Mouse (Mus musculus): ENCODE measurements around the gene Slc7a11. TPM values are rescaled to one million over a fixed set of nuclear protein-coding genes. Genes with fewer than 3 reads are reported as not detected.

Slc7a11 gene
- polyA plus RNA-seq, 1 experiment from 2014 or later, result 2.3 TPM

GRCm38 (mm10) chr3:50430811-50431210 lies 12.6 kb downstream of the Slc7a11 start:
- H3K4me1 ChIP-seq (ENCODE audit: control insufficient read depth, insufficient read depth, low read length), result no peaks in the 10 kb centered on the region
- 96% methylated on average over 8 of the region's 8 CpGs for WGBS
- ATAC-seq (ENCODE audit: low FRiP score, low TSS enrichment) (no peak), DNase-seq (no peak)
- H3K27me3 ChIP-seq (ENCODE audit: control insufficient read depth, insufficient read depth, low read length), result no peaks in the 10 kb centered on the region
- H3K9ac ChIP-seq (replicated peaks; ENCODE audit: low read length), result no peak overlapping the region
- H3K27ac ChIP-seq (replicated peaks; ENCODE audit: low read depth, low read length), result no peak overlapping the region
- no peaks in the 10 kb centered on the region for H3K9me3 ChIP-seq (ENCODE audit: control insufficient read depth, low read length)
- H3K4me2 ChIP-seq (ENCODE audit: low read length), result no peak overlapping the region
- H3K36me3 ChIP-seq (ENCODE audit: control insufficient read depth, insufficient read depth, low read length), result no peaks in the 10 kb centered on the region
- no peak overlapping the region for H3K4me3 ChIP-seq (replicated peaks; ENCODE audit: low read depth, low read length)

DNA sequence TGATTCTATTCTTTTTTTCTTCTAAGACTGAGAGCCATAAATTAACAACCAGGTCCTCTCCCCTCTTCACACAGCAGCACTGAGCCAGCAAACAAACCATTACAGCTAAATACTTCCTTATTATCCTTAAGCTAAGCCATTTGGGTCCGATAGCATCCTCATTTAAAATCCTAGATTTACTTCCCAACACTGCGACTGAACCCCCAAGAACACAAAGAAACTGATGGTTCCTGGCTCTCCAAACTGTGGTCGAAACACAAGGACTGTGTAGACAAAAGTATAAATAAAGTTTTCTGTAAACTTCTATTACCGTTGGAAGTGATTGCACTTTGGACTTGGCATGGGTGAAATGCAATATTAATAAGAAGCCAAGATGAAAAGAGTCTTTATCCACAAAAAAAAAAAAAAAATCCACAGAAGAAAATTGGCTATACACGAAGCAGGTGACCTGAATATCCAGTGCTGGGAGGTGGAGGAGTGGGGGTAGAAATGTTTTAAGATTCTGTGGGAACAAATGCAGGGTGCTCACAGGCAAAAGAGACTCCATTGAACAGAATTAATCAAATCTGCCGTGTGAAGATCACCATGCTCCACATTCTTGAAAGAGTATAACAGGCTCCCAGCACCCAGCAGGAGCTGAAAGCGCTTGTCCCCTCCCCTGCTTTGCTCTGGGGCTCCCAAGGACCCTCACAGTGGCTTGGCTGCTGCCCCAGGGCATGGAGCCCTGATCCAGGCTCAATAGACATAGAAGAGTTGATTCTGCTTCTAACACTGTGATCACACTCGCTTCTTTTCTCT lies 21.7 kb downstream of the Slc7a11 start:
- Histone ChIP-seq H3K27ac (replicated peaks; ENCODE audit: low read depth, low read length) (peak overlapping the region; percentile 53; the same call in 1 of the 2 replicates), H3K4me2 (ENCODE audit: low read length) (no peak overlapping the region), H3K27me3 (ENCODE audit: control insufficient read depth, insufficient read depth, low read length) (no peaks in the 10 kb centered on the region), H3K9ac (replicated peaks; ENCODE audit: low read length) (0 out of 2 replicates have a peak overlapping the region, but pooled peaks have one; percentile 27), H3K9me3 (ENCODE audit: control insufficient read depth, low read length) (no peaks in the 10 kb centered on the region), H3K4me3 (replicated peaks; ENCODE audit: low read depth, low read length) (no peak overlapping the region), H3K4me1 (ENCODE audit: control insufficient read depth, insufficient read depth, low read length) (peaks cover 11% of the 10 kb centered on the region; the same call in 1 of the 2 replicates), H3K36me3 (ENCODE audit: control insufficient read depth, insufficient read depth, low read length) (no peaks in the 10 kb centered on the region)
- ATAC-seq (ENCODE audit: low FRiP score, low TSS enrichment) (peak; percentile 80), DNase-seq (peak; percentile 73)
- whole genome bisulfite sequencing, result 13% methylated on average over 8 of the region's 8 CpGs

- DNase-seq (no peak), ATAC-seq (ENCODE audit: low FRiP score, low TSS enrichment) (no peak)
- Histone ChIP-seq H3K27me3 (ENCODE audit: control insufficient read depth, insufficient read depth, low read length) (no peaks in the 10 kb centered on the region), H3K4me2 (ENCODE audit: low read length) (no peak overlapping the region), H3K36me3 (ENCODE audit: control insufficient read depth, insufficient read depth, low read length) (no peaks in the 10 kb centered on the region), H3K4me3 (replicated peaks; ENCODE audit: low read depth, low read length) (no peak overlapping the region), H3K4me1 (ENCODE audit: control insufficient read depth, insufficient read depth, low read length) (peaks cover 11% of the 10 kb centered on the region; the same call in 1 of the 2 replicates), H3K27ac (replicated peaks; ENCODE audit: low read depth, low read length) (no peak overlapping the region), H3K9ac (replicated peaks; ENCODE audit: low read length) (no peak overlapping the region), H3K9me3 (ENCODE audit: control insufficient read depth, low read length) (no peaks in the 10 kb centered on the region)
- WGBS, result 91% methylated on average over 3 of the region's 3 CpGs
These were observed 24.3 kb downstream of the Slc7a11 start for GRCm38 (mm10) chr3:50419161-50419560.

DNA sequence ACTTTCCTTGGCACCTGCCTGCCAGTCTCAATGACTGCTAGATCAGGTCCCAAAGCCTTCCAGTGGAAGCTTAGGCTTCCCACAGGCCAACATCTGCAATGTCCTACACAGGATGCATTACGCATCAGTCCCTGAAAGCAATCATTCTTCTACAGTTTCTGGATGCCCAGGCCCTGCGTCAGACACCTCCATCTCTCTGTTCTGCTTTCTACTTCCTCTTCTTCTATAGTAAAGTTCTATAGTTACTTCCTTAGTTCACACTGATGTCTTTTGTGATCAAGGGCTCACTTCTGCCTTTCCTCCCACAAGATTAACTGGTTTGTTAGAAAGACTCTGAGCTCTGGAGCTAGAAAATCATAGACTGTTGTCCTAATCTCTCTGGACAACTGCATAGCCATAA lies 36.6 kb downstream of the Slc7a11 start:
- no peak overlapping the region for H3K4me3 ChIP-seq (replicated peaks; ENCODE audit: low read depth, low read length)
- ATAC-seq (ENCODE audit: low FRiP score, low TSS enrichment) (no peak), DNase-seq (no peak)
- no peak overlapping the region for H3K9ac ChIP-seq (replicated peaks; ENCODE audit: low read length)
- no peak overlapping the region for H3K27ac ChIP-seq (replicated peaks; ENCODE audit: low read depth, low read length)
- no peaks in the 10 kb centered on the region for H3K4me1 ChIP-seq (ENCODE audit: control insufficient read depth, insufficient read depth, low read length)
- WGBS, result 88% methylated on average over 2 of the region's 2 CpGs
- no peaks in the 10 kb centered on the region for H3K9me3 ChIP-seq (ENCODE audit: control insufficient read depth, low read length)
- no peaks in the 10 kb centered on the region for H3K36me3 ChIP-seq (ENCODE audit: control insufficient read depth, insufficient read depth, low read length)
- H3K4me2 ChIP-seq (ENCODE audit: low read length), result no peak overlapping the region
- no peaks in the 10 kb centered on the region for H3K27me3 ChIP-seq (ENCODE audit: control insufficient read depth, insufficient read depth, low read length)

- H3K27ac ChIP-seq (replicated peaks; ENCODE audit: low read depth, low read length), result no peak overlapping the region
- no peak overlapping the region for H3K4me3 ChIP-seq (replicated peaks; ENCODE audit: low read depth, low read length)
- WGBS, result 88% methylated on average over 3 of the region's 3 CpGs
- no peaks in the 10 kb centered on the region for H3K4me1 ChIP-seq (ENCODE audit: control insufficient read depth, insufficient read depth, low read length)
- H3K36me3 ChIP-seq (ENCODE audit: control insufficient read depth, insufficient read depth, low read length), result no peaks in the 10 kb centered on the region
- H3K27me3 ChIP-seq (ENCODE audit: control insufficient read depth, insufficient read depth, low read length), result no peaks in the 10 kb centered on the region
- ATAC-seq (ENCODE audit: low FRiP score, low TSS enrichment) (no peak), DNase-seq (no peak)
- H3K9me3 ChIP-seq (ENCODE audit: control insufficient read depth, low read length), result no peaks in the 10 kb centered on the region
- H3K4me2 ChIP-seq (ENCODE audit: low read length), result no peak overlapping the region
- no peak overlapping the region for H3K9ac ChIP-seq (replicated peaks; ENCODE audit: low read length)
These were observed 37.5 kb downstream of the Slc7a11 start for GRCm38 (mm10) chr3:50405915-50406314.

GRCm38 (mm10) chr3:50388786-50389185 lies 54.6 kb downstream of the Slc7a11 start:
- Histone ChIP-seq H3K27me3 (ENCODE audit: control insufficient read depth, insufficient read depth, low read length) (no peaks in the 10 kb centered on the region), H3K9me3 (ENCODE audit: control insufficient read depth, low read length) (peaks cover 8% of the 10 kb centered on the region), H3K4me2 (ENCODE audit: low read length) (no peak overlapping the region), H3K4me1 (ENCODE audit: control insufficient read depth, insufficient read depth, low read length) (no peaks in the 10 kb centered on the region), H3K27ac (replicated peaks; ENCODE audit: low read depth, low read length) (no peak overlapping the region), H3K9ac (replicated peaks; ENCODE audit: low read length) (no peak overlapping the region), H3K4me3 (replicated peaks; ENCODE audit: low read depth, low read length) (no peak overlapping the region), H3K36me3 (ENCODE audit: control insufficient read depth, insufficient read depth, low read length) (no peaks in the 10 kb centered on the region)
- no peak for ATAC-seq (ENCODE audit: low FRiP score, low TSS enrichment)
- 58% methylated on average over 6 of the region's 6 CpGs for WGBS
- DNase-seq, result no peak

GRCm38 (mm10) chr3:50388288-50388687 lies 55.1 kb downstream of the Slc7a11 start:
- Histone ChIP-seq H3K4me1 (ENCODE audit: control insufficient read depth, insufficient read depth, low read length) (no peaks in the 10 kb centered on the region), H3K27ac (replicated peaks; ENCODE audit: low read depth, low read length) (no peak overlapping the region), H3K4me2 (ENCODE audit: low read length) (no peak overlapping the region), H3K27me3 (ENCODE audit: control insufficient read depth, insufficient read depth, low read length) (no peaks in the 10 kb centered on the region), H3K9ac (replicated peaks; ENCODE audit: low read length) (no peak overlapping the region), H3K4me3 (replicated peaks; ENCODE audit: low read depth, low read length) (no peak overlapping the region), H3K36me3 (ENCODE audit: control insufficient read depth, insufficient read depth, low read length) (no peaks in the 10 kb centered on the region), H3K9me3 (ENCODE audit: control insufficient read depth, low read length) (peaks cover 8% of the 10 kb centered on the region)
- DNase-seq, result no peak
- no peak for ATAC-seq (ENCODE audit: low FRiP score, low TSS enrichment)
- WGBS, result 25% methylated on average over 9 of the region's 9 CpGs

- no peak overlapping the region for H3K4me3 ChIP-seq (replicated peaks; ENCODE audit: low read depth, low read length)
- 19% methylated on average over 4 of the region's 4 CpGs for WGBS
- ATAC-seq (ENCODE audit: low FRiP score, low TSS enrichment), result peak; percentile 27; the same call in 1 of the 2 replicates
These were observed 56.1 kb downstream of the Slc7a11 start for GRCm38 (mm10) chr3:50387280-50387679.

More at GRCm38 (mm10) chr3:50387280-50387679, 56.1 kb downstream of the Slc7a11 start:
- Histone ChIP-seq H3K9me3 (ENCODE audit: control insufficient read depth, low read length) (peaks cover 8% of the 10 kb centered on the region), H3K27ac (replicated peaks; ENCODE audit: low read depth, low read length) (no peak overlapping the region), H3K4me1 (ENCODE audit: control insufficient read depth, insufficient read depth, low read length) (peaks cover 4% of the 10 kb centered on the region; the same call in 1 of the 2 replicates), H3K4me2 (ENCODE audit: low read length) (no peak overlapping the region), H3K36me3 (ENCODE audit: control insufficient read depth, insufficient read depth, low read length) (no peaks in the 10 kb centered on the region), H3K27me3 (ENCODE audit: control insufficient read depth, insufficient read depth, low read length) (no peaks in the 10 kb centered on the region), H3K9ac (replicated peaks; ENCODE audit: low read length) (no peak overlapping the region)
- DNase-seq, result no peak

Data from midbrain, embryonic 14.5 days (tissue).